Mouse (Mus musculus) kidney, postnatal 36 days (tissue): ENCODE results near the gene Nfatc3.

Experiments used
- DNase-seq, 2 experiments: peaks; one replicate each; pipeline ENCODE4 v3.0.0; 2021 to 2022; ENCODE audit warnings: mixed read lengths in 2 of 2

Gene Nfatc3

GRCm38 (mm10) chr8:106149025-106149424, 90.4 kb downstream of the Nfatc3 start:
- DNase-seq: no peak

- DNase-seq: peak; percentile 94 to 95
Measured at GRCm38 (mm10) chr8:106149801-106150652, 91.4 kb downstream of the Nfatc3 start, which contains the start of gene Pla2g15. Gene Pla2g15, plus strand, starts transcription at chr8:106150399.

- no peak for DNase-seq
Measured at GRCm38 (mm10) chr8:106150653-106151000, 92.0 kb downstream of the Nfatc3 start.

GRCm38 (mm10) chr8:106151041-106151440, 92.4 kb downstream of the Nfatc3 start:
- DNase-seq: no peak

- DNase-seq: no peak
Measured at GRCm38 (mm10) chr8:106152876-106153275, 94.2 kb downstream of the Nfatc3 start.

GRCm38 (mm10) chr8:106157419-106157818, 98.8 kb downstream of the Nfatc3 start:
- DNase-seq: no peak

GRCm38 (mm10) chr8:106158381-106158780, 99.7 kb downstream of the Nfatc3 start:
- DNase-seq: no peak

- no peak for DNase-seq
Measured at GRCm38 (mm10) chr8:106159876-106160275, 101.2 kb downstream of the Nfatc3 start.

GRCm38 (mm10) chr8:106163251-106163650, 104.6 kb downstream of the Nfatc3 start:
- DNase-seq: no peak

- peak; percentile 78 to 88 for DNase-seq
Measured at GRCm38 (mm10) chr8:106165460-106165859, 106.8 kb downstream of the Nfatc3 start.

GRCm38 (mm10) chr8:106168356-106169016, 109.8 kb downstream of the Nfatc3 start, which contains the start of gene Slc7a6:
Gene Slc7a6, plus strand, starts transcription at chr8:106168857.
- peak; percentile 75 to 92 for DNase-seq

GRCm38 (mm10) chr8:106169017-106169933, 110.6 kb downstream of the Nfatc3 start:
- peak in 1 of 2 experiments; percentile 41 for DNase-seq

GRCm38 (mm10) chr8:106169934-106170480, 111.4 kb downstream of the Nfatc3 start:
- DNase-seq: no peak

GRCm38 (mm10) chr8:106173566-106173965, 114.9 kb downstream of the Nfatc3 start:
- DNase-seq: no peak

GRCm38 (mm10) chr8:106176891-106177290, 118.3 kb downstream of the Nfatc3 start:
- no peak for DNase-seq

- no peak for DNase-seq
Measured at GRCm38 (mm10) chr8:106177594-106177993, 119.0 kb downstream of the Nfatc3 start.

GRCm38 (mm10) chr8:106178428-106178827, 119.8 kb downstream of the Nfatc3 start:
- no peak for DNase-seq
